Mouse (Mus musculus) heart, adult 2 months (tissue): ENCODE measurements around the gene Aagab. TPM values are rescaled to one million over a fixed set of nuclear protein-coding genes. Genes with fewer than 3 reads are reported as not detected.

Source experiments
- DNase-seq, 2 experiments: peaks; one replicate each; pipeline ENCODE4 v3.0.0; 2021
- H3K27ac ChIP-seq: fragments of 200-600 bp; 2 replicates; pipeline ENCODE4 v1.8.1; 2022
- H3K27me3 ChIP-seq: fragments of 200-500 bp; 2 replicates; pipeline ENCODE4 v1.6.1; 2012; ENCODE audit warnings: mild to moderate bottlenecking, low read length, inconsistent platforms, mixed read lengths; ENCODE audit not compliant: control insufficient read depth, insufficient read depth
- H3K36me3 ChIP-seq: fragments of 200-500 bp; 2 replicates; pipeline ENCODE4 v1.6.1; 2012; ENCODE audit warnings: low read length, inconsistent platforms; ENCODE audit not compliant: control insufficient read depth, insufficient read depth
- H3K4me1 ChIP-seq: fragments of 200-500 bp; 2 replicates; pipeline ENCODE4 v1.6.1; 2011; ENCODE audit warnings: low read length; ENCODE audit not compliant: control insufficient read depth, insufficient read depth
- H3K4me3 ChIP-seq: fragments of 200-600 bp; 2 replicates; pipeline ENCODE4 v1.8.1; 2022
- H3K79me2 ChIP-seq: fragments of 200-500 bp; replicated peaks from 2 replicates; pipeline ENCODE4 v1.6.1; 2012; ENCODE audit warnings: mild to moderate bottlenecking, inconsistent platforms, low read length, moderate library complexity, mixed read lengths; ENCODE audit not compliant: control insufficient read depth, insufficient read depth
- H3K9ac ChIP-seq: fragments of 200-500 bp; 2 replicates; pipeline ENCODE4 v1.6.1; 2012; ENCODE audit warnings: low read depth, mild to moderate bottlenecking, control low read depth, inconsistent platforms, low read length, mixed read lengths
- CTCF ChIP-seq: fragments of 200-600 bp; IDR thresholded peaks from 2 replicates; pipeline ENCODE4 v1.8.1; 2022; ENCODE audit warnings: antibody characterized with exemption, mild to moderate bottlenecking, moderate library complexity
- EP300 ChIP-seq: fragments of 200-500 bp; IDR thresholded peaks from 2 replicates; pipeline ENCODE4 v1.6.1; 2011; ENCODE audit warnings: low read depth, low read length, control low read depth; ENCODE audit not compliant: insufficient read depth
- POLR2A ChIP-seq: fragments of 200-500 bp; IDR thresholded peaks from 2 replicates; pipeline ENCODE4 v1.6.1; 2011; ENCODE audit warnings: mild to moderate bottlenecking, low read depth, low read length, control low read depth; ENCODE audit not compliant: insufficient read depth
- WGBS: fragments of 180-500 bp; shearing (Covaris S2); methylation state at CpG from one replicate; pipeline ENCODE4 v1.1.7; 2018; 5-methylcytosine and 5-hydroxymethylcytosine counted together
- intact Hi-C: fragments of 180-260 bp; cut with DNase I; formaldehyde crosslinking; loops from one replicate; pipeline ENCODE4 v1.15.1; 2025
- polyA plus RNA-seq: library from polyadenylated mRNA; depleted of rRNA; stranded (reverse); fragments of >200 nt; gene quantifications from 2 replicates; pipeline ENCODE4 v1.2.3, GENCODE M21; 2012
- total RNA-seq, 2 experiments: library from RNA; stranded (reverse); gene quantifications; 2 replicates each; pipeline ENCODE4 v1.2.3; 2021

Aagab gene
- total and polyA plus RNA-seq, 3 experiments = 6.8 to 19.2 (median 17.0) TPM

DNA sequence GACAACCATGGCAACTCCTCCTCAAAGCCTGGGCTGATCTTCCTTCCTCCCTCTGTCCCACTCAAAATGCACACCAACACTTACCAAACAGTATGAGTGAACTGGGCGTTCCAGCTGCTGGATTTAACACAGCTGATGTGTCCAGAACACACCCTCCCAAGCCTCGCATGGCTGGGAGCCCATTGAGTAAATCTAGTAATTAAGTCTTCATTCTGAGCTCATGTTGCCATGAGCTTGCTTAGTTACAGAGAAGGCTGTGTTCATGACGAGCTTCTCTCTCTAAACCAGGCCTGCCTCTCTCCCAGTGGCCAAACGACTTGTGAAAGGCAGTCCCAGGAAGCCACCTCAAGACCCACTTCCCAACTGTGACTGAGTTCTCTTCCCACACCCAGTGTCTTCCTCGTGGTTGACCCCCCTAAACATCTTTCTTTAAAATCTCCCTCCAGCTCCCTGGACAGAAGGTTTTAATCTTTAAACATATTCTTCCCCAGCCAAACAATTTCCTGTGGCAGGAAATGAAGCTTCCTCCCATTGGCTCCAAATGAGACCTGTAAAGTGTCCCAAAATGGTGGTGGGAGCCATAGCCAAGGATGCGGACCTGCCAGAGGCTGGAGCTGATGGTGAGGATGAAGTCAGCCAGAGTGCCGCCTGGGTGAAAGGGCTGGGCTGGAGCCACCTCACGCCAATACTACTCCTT, 70.5 kb downstream of the Aagab start:
- Histone ChIP-seq H3K4me1 (peaks cover 17% of the 10 kb centered on the region), H3K27me3 (no peaks in the 10 kb centered on the region), H3K27ac (peak overlapping the region; percentile 20; the same call in 1 of the 2 replicates), H3K9ac (no peak overlapping the region), H3K4me3 (no peak overlapping the region), H3K36me3 (no peaks in the 10 kb centered on the region; the same call in 1 of the 2 replicates), H3K79me2 (no peaks in the 10 kb centered on the region)
- 40% methylated on average over 8 of the region's 8 CpGs for WGBS
- TF ChIP-seq EP300 = 0 out of 2 replicates have a peak, but pooled peaks have one; percentile 7
- no peak for TF ChIP-seq POLR2A
- no peak for TF ChIP-seq CTCF
- intact Hi-C loops = loop anchor here (5.0 kb wide), 1 partner anchor 84 kb away; the partner anchor contains the start of gene Smad3
- peak in 1 of 2 experiments; percentile 70 for DNase-seq

DNA sequence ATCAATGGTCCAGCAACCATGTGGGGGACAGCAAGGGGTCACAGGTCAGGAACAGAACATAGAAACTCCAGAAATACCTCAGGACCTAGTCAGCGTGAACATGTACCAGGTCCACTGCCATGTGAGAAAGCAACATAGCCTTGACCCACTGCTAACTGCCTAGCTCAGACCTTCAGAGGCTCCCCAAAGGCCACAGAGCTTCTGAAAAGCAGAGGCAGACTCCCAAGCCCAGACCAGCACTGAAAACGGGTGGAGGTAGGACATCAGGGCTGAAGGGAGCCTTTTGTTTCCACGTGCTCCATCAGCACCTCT, 71.0 kb downstream of the Aagab start:
- H3K36me3 ChIP-seq = no peaks in the 10 kb centered on the region; the same call in 1 of the 2 replicates
- H3K9ac ChIP-seq = no peak overlapping the region
- DNase-seq = no peak
- H3K79me2 ChIP-seq = no peaks in the 10 kb centered on the region
- H3K27me3 ChIP-seq = no peaks in the 10 kb centered on the region
- intact Hi-C loops = loop anchor here (5.0 kb wide), 1 partner anchor 84 kb away; the partner anchor contains the start of gene Smad3
- no peak overlapping the region for H3K4me3 ChIP-seq
- H3K27ac ChIP-seq = peak overlapping the region; percentile 15
- peaks cover 18% of the 10 kb centered on the region for H3K4me1 ChIP-seq
- 61% methylated on average over 3 of the region's 3 CpGs for WGBS
- TF ChIP-seq EP300 (no peak), CTCF (no peak), POLR2A (no peak)

DNA sequence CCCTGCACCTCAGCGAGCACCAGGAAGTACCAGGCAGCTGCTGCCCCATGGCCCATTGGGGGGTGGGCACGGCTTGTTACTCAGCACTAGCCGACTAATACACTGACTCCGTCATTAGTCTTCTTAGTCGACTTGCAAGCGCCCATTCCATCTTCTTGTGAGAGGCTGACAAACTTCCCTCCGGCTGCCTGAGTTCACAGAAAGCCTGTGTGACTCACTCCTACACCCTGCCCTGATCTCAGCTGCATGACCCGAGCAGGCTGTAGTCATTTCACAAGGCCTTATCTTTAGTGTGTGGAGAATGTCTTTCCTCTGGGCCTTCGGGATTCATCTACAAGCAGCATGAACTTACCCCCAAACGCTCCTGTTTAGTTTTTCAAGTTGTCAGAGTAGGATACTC, 72.2 kb downstream of the Aagab start:
- Histone ChIP-seq H3K9ac (no peak overlapping the region), H3K4me3 (no peak overlapping the region), H3K27me3 (no peaks in the 10 kb centered on the region), H3K27ac (no peak overlapping the region; the same call in 1 of the 2 replicates), H3K79me2 (no peaks in the 10 kb centered on the region), H3K4me1 (peaks cover 19% of the 10 kb centered on the region), H3K36me3 (no peaks in the 10 kb centered on the region; the same call in 1 of the 2 replicates)
- intact Hi-C loops = loop anchor here (5.0 kb wide), 1 partner anchor 83 kb away; the partner anchor contains the start of gene Smad3
- TF ChIP-seq EP300 (no peak), CTCF (no peak), POLR2A (no peak)
- WGBS = 51% methylated on average over 10 of the region's 10 CpGs
- DNase-seq = peak in 1 of 2 experiments; percentile 51

DNA sequence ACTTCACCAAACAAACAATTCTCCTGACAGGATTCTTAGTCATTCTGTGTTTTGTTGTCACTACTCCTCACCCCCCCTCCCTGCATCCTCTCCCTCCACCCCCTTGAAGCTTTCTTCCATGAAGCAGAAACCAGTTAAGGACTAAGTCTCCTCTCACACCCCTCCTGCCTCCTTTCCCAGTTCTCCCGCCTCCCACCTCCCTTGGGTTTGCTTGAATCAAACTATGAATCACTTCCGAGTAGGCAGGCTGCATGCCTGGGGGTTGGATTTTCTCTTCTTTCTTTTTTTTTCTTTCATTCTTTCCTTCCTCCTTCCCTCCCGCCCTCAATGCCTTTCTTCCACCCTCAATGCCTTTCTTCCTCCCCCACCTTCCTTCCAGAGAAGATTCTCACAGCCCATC, 75.2 kb downstream of the Aagab start:
- peak in 1 of 2 experiments; percentile 56 for DNase-seq
- 42% methylated on average over 3 of the region's 3 CpGs for WGBS
- Histone ChIP-seq H3K9ac (no peak overlapping the region), H3K79me2 (no peaks in the 10 kb centered on the region), H3K27me3 (no peaks in the 10 kb centered on the region), H3K36me3 (no peaks in the 10 kb centered on the region), H3K4me1 (peaks cover 13% of the 10 kb centered on the region), H3K27ac (peak overlapping the region; percentile 15; the same call in 1 of the 2 replicates), H3K4me3 (no peak overlapping the region)
- TF ChIP-seq POLR2A = no peak
- no peak for TF ChIP-seq CTCF
- no peak for TF ChIP-seq EP300
- intact Hi-C loops = no loop called here

DNA sequence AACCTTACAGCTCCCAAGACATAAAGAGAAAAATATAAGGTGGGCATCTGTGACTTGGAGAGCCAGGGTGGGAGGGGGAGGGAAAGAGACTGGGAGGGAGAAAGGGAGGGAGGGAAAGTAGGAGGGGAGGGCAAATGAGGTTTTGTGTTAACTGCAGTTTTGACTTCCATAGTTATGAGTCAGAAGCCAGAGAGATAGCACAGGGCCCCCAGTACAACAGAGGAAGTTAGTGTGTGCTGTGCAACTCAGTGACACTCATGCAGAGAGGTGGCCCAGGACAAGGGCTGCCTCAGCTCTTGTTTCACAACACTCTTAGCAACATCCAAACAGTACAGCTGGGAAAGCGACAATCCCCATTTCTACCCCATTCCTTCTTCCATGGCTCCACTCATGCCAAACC, 75.6 kb downstream of the Aagab start:
- H3K36me3 ChIP-seq = no peaks in the 10 kb centered on the region
- intact Hi-C loops = no loop called here
- WGBS = 83% methylated on average over 1 of the region's 1 CpGs
- no peak overlapping the region for H3K9ac ChIP-seq
- no peak overlapping the region for H3K4me3 ChIP-seq
- TF ChIP-seq EP300 (0 out of 2 replicates have a peak, but pooled peaks have one; percentile 41), CTCF (no peak)
- DNase-seq = peak in 1 of 2 experiments; percentile 47
- H3K27ac ChIP-seq = peak overlapping the region; percentile 15; the same call in 1 of the 2 replicates
- H3K79me2 ChIP-seq = no peaks in the 10 kb centered on the region
- H3K27me3 ChIP-seq = no peaks in the 10 kb centered on the region
- peaks cover 9% of the 10 kb centered on the region for H3K4me1 ChIP-seq

DNA sequence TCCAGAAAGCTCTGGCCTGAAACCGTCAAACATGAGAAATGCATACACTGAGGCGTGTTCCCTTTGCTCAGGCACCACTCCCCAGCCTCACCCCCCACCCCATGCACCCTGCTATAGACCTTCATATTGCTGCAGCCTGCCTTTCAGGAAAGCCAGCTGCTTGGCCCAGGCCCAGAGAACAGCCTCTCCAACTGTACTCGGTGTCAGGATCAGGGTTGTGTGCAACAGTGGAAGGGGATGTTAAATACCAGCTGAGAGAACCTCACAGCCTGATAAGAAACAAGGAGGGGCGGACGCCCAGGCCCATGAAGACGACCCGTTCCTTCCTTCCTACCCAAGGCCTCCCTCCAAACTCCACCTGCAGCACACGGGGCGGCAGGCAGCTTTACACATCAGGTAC, 79.8 kb downstream of the Aagab start:
- no peak overlapping the region for H3K9ac ChIP-seq
- H3K4me1 ChIP-seq = peaks cover 3% of the 10 kb centered on the region; the same call in 1 of the 2 replicates
- H3K79me2 ChIP-seq = no peaks in the 10 kb centered on the region
- no peak overlapping the region for H3K27ac ChIP-seq
- no peaks in the 10 kb centered on the region for H3K27me3 ChIP-seq
- no peaks in the 10 kb centered on the region for H3K36me3 ChIP-seq
- TF ChIP-seq CTCF = no peak
- TF ChIP-seq EP300 = no peak
- TF ChIP-seq POLR2A = no peak
- H3K4me3 ChIP-seq = no peak overlapping the region
- WGBS = 57% methylated on average over 9 of the region's 9 CpGs
- intact Hi-C loops = no loop called here
- DNase-seq = no peak
